Mouse (Mus musculus) midbrain, embryonic 12.5 days (tissue): ENCODE measurements at regions not wholly inside any gene's neighbourhood (a gene's known extent, or its start where the extent isn't known, plus 50 kb on each side); places are given as distances from the start of the nearest gene placed in this dataset.
A peak's percentile ranks its signal among the peaks of the same experiment; 100 is the strongest.

Experiments used
- ATAC-seq: fragments of 200-750 bp; cut with Nextera tagmentation; 2 replicates; pipeline ENCODE4 v1.8.0; 2017; ENCODE audit warnings: low read depth, moderate TSS enrichment, moderate library complexity; ENCODE audit not compliant: low FRiP score
- H3K27ac ChIP-seq: fragments of 300-500 bp; sonication (generic); replicated peaks from 2 replicates; pipeline ENCODE4 v1.5.1; 2016; ENCODE audit warnings: mild to moderate bottlenecking
- H3K27me3 ChIP-seq: fragments of 300-500 bp; sonication (generic); 2 replicates; pipeline ENCODE4 v1.6.1; 2016; ENCODE audit warnings: mild to moderate bottlenecking
- H3K36me3 ChIP-seq: fragments of 300-500 bp; sonication (generic); 2 replicates; pipeline ENCODE4 v1.6.1; 2016
- H3K4me1 ChIP-seq: fragments of 300-500 bp; sonication (generic); 2 replicates; pipeline ENCODE4 v1.6.1; 2016
- H3K4me2 ChIP-seq: fragments of 300-500 bp; sonication (generic); replicated peaks from 2 replicates; pipeline ENCODE4 v1.6.1; 2016; ENCODE audit warnings: mild to moderate bottlenecking, moderate library complexity
- H3K4me3 ChIP-seq: fragments of 300-500 bp; sonication (generic); 2 replicates; pipeline ENCODE4 v1.5.1; 2016; ENCODE audit warnings: mild to moderate bottlenecking
- H3K9ac ChIP-seq: fragments of 300-500 bp; sonication (generic); replicated peaks from 2 replicates; pipeline ENCODE4 v1.6.1; 2016; ENCODE audit warnings: mild to moderate bottlenecking, moderate library complexity
- H3K9me3 ChIP-seq: fragments of 300-500 bp; sonication (generic); 2 replicates; pipeline ENCODE4 v1.6.1; 2016; ENCODE audit warnings: mild to moderate bottlenecking
- WGBS: fragments of 180-500 bp; shearing (Covaris S2); methylation state at CpG from one replicate; pipeline ENCODE4 v1.1.7; 2016; 5-methylcytosine and 5-hydroxymethylcytosine counted together

DNA sequence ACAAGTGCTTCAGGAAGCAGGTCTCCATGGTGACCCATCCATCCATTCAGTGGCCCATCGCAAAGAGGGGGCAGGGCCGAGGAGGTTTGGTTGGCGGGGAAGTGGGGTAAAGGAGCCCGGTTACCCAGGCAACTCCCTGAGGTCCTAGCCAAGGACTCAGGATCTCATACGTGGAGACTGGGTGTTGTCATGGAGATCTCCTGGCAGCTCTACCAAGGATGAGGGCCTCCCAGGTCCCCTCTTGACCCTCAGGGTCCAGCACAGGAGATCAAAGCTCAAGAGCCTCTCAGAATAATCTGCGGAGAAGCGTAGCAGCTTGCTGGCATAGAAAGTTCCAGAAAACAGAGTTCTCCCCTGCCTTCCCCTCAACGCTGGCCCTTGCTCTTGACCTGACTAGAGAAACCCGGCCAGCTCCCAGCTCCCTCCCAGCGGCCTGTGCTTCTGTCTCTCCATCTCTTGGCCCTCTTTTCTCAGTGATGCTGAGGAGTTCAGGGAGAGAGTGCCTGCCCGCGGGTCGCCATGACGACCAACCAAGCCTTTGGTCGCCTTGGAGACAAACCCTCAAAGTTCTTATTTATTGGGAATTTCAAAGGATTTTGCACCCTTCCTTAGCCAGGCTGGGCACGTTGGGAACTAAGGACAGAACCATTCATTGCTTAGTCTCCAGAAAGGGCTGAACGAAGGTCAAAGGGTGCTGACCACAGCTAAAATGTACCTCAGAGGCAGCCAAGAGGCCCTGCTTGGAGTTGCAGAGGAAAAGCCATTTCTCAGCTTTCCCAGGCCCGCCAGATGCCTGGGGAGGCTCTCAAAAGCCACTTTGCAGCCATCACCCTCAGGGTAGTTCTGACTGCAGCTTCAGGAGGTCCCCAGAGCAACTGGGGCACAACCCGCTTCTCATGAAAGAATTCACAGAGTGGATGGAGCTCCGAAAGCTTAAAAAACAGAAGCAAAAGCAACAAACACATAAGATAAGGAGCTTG, 60.0 kb downstream of the Ubiad1 start:
- H3K36me3 ChIP-seq: no peaks in the 10 kb centered on the region
- ATAC-seq: peak; percentile 92
- 0 out of 2 replicates have a peak, but pooled peaks cover 5% of the 10 kb centered on the region for H3K27me3 ChIP-seq
- WGBS: 9% methylated on average over 20 of the region's 20 CpGs
- H3K9me3 ChIP-seq: no peaks in the 10 kb centered on the region
- no peak overlapping the region for H3K9ac ChIP-seq
- H3K4me3 ChIP-seq: no peak overlapping the region
- peaks cover 38% of the 10 kb centered on the region for H3K4me1 ChIP-seq
- peak overlapping the region; percentile 90 for H3K27ac ChIP-seq
- H3K4me2 ChIP-seq: peak overlapping the region; percentile 16

DNA sequence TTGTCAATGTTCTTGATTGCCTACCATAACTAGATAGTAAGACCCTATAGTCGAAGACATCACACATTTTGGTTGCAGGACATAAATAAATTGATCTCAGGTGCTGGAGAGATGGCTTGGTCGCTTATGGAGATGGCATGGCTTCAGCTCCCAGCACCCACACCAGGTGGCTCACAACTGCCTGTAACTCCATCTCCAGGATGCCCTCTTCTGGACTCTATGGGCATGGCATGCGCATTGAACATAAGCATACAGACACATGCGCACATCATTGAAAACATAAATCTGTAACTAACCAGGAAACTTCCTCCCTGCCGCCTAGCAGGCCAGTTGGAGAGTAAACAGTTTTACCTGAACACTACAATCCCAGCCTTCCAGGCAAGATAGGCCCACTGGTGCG, 64.0 kb downstream of the Ubiad1 start:
- Histone ChIP-seq H3K4me1 (peaks cover 53% of the 10 kb centered on the region), H3K4me2 (no peak overlapping the region), H3K36me3 (no peaks in the 10 kb centered on the region), H3K27ac (no peak overlapping the region), H3K27me3 (peaks cover 6% of the 10 kb centered on the region; the same call in 1 of the 2 replicates), H3K9ac (no peak overlapping the region), H3K9me3 (no peaks in the 10 kb centered on the region), H3K4me3 (no peak overlapping the region)
- no peak for ATAC-seq
- 93% methylated on average over 6 of the region's 6 CpGs for WGBS

DNA sequence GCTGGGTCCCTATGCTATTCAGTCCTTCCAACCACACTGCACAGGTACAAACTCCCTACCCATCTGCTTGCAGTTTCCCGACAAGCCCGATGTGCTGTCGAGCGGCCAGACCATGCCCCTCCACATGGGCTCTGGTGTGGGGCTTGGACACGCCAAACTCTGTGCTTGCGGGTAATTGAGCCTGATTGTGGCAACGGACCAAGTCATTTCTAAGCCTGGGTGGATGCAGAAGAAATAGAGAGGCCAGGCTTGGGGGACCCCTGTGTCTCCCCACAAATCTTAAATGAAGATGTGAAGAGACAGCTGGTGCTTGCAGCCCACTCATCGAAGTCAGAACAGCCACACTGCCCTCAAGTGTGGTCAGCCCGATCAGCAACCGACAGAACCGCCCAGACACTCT, 66.1 kb downstream of the Ubiad1 start:
- ATAC-seq: no peak
- Histone ChIP-seq H3K27ac (no peak overlapping the region), H3K36me3 (no peaks in the 10 kb centered on the region), H3K4me2 (no peak overlapping the region), H3K9me3 (no peaks in the 10 kb centered on the region), H3K4me1 (peaks cover 32% of the 10 kb centered on the region), H3K27me3 (peaks cover 6% of the 10 kb centered on the region; the same call in 1 of the 2 replicates), H3K9ac (no peak overlapping the region), H3K4me3 (no peak overlapping the region)
- WGBS: 84% methylated on average over 11 of the region's 11 CpGs

DNA sequence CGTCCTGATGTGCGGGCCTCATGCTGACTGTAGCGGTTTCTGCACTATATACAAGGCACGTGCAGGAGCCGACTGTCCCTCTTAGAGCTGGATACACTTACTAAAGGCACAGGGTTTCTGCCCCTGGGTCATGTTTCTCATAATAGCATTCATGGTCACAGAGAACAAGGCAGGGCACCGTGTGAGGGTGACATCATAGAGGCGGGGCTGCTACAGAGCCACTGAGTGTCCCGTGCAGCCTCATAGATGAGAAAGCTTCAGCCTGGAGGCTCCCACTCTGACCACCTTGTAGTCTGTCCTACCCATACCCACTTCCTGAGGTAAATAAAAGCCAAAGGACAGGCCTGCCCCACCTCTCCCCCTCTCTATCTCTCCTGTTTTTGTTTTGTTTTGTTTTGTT, 67.2 kb downstream of the Ubiad1 start:
- Histone ChIP-seq H3K36me3 (no peaks in the 10 kb centered on the region), H3K27me3 (peaks cover 6% of the 10 kb centered on the region; the same call in 1 of the 2 replicates), H3K9me3 (no peaks in the 10 kb centered on the region), H3K9ac (no peak overlapping the region), H3K4me1 (peaks cover 31% of the 10 kb centered on the region), H3K4me2 (no peak overlapping the region), H3K27ac (no peak overlapping the region), H3K4me3 (no peak overlapping the region)
- 44% methylated on average over 8 of the region's 8 CpGs for WGBS
- peak; percentile 62 for ATAC-seq

DNA sequence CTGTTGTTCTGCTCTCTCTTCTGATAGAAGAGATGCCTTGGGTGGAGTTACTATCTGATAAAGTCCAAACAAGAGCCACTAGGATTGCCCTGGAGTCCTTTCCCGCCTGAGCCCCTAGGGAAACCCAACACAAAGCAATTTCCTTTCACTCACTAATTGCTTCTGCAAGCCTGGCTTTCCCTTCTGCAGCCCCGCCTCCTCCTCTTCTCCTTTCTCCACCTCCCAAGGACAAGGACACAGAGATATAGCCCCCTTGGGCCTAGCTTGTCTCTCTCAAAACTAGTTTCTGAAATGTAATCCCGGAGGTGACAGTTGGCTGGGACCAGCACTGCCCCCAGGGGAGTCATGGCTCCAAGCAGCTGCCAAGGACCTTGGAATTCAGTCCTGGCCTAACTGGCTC, 68.1 kb downstream of the Ubiad1 start:
- H3K9ac ChIP-seq: no peak overlapping the region
- H3K36me3 ChIP-seq: no peaks in the 10 kb centered on the region
- peaks cover 31% of the 10 kb centered on the region for H3K4me1 ChIP-seq
- H3K4me3 ChIP-seq: no peak overlapping the region
- H3K27me3 ChIP-seq: peaks cover 6% of the 10 kb centered on the region; the same call in 1 of the 2 replicates
- no peak for ATAC-seq
- no peak overlapping the region for H3K4me2 ChIP-seq
- no peaks in the 10 kb centered on the region for H3K9me3 ChIP-seq
- no peak overlapping the region for H3K27ac ChIP-seq
- 30% methylated on average over 3 of the region's 3 CpGs for WGBS

DNA sequence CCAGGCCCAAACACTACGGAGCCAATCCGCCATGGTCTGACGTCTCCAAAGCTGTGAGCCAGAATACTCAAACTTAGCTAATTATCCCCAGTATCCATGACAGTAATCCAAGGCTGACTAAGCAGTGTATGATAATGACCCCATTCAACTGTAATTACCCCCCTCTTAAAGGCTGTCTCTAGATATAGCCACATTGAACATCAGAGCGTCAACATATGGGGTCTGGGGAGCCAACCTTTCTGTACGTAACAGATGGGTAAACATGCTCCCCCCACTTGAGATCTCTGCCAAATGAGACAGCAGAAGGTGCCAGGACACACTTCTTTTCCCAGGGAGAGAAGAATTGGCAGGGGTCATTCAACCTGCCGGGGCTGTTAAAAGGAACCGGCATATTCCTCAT, 73.1 kb downstream of the Ubiad1 start:
- Histone ChIP-seq H3K27ac (no peak overlapping the region), H3K27me3 (no peaks in the 10 kb centered on the region; the same call in 1 of the 2 replicates), H3K4me2 (no peak overlapping the region), H3K36me3 (no peaks in the 10 kb centered on the region), H3K4me3 (no peak overlapping the region), H3K4me1 (peaks cover 10% of the 10 kb centered on the region), H3K9me3 (0 out of 2 replicates have a peak, but pooled peaks cover 4% of the 10 kb centered on the region), H3K9ac (no peak overlapping the region)
- 90% methylated on average over 7 of the region's 7 CpGs for WGBS
- no peak for ATAC-seq

DNA sequence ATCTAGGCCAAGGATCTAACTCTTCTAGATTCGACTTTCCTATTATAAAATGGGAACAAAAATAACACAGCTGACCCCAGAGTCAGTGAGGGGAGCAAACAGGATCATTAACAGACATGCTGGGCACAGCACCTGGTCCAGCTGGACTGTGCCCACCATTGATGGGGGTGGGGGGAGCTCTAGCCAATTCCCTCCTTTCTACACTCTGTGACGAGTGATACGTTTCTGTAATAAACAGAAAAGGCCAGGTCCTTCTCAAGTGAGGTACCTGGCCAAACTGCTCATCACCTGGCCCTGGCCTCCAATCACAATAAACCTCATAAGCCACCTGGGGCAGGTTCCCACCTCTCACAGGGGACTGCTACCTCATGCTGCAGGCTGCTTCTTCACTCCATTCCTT, 76.9 kb downstream of the Ubiad1 start:
- WGBS: 87% methylated on average over 3 of the region's 3 CpGs
- H3K27me3 ChIP-seq: no peaks in the 10 kb centered on the region; the same call in 1 of the 2 replicates
- no peak; the same call in 1 of the 2 replicates for ATAC-seq

DNA sequence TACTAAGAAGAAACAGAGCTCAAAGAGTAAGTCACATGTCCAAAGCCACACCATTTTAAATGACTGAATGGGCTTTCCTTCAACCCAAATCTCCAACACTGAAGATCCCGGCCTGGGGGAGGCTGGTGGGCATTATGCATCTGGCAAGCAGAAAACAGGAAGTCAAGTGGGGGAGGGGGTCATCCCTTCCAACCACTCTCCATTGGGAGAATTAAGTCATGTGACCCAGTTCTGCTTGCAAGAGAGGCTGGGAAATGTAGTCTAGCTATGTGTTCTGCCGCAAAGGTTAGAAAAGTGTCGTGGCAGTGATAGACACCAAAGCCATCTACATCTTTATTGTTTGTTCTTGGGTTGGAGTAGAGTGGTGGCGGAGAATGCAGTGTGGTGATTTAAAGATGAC, 78.0 kb upstream of the Disp3 start:
- H3K4me2 ChIP-seq: no peak overlapping the region
- H3K36me3 ChIP-seq: no peaks in the 10 kb centered on the region
- no peaks in the 10 kb centered on the region for H3K4me1 ChIP-seq
- ATAC-seq: peak; percentile 53; the same call in 1 of the 2 replicates
- 56% methylated on average over 4 of the region's 4 CpGs for WGBS
- H3K9me3 ChIP-seq: 0 out of 2 replicates have a peak, but pooled peaks cover 4% of the 10 kb centered on the region
- no peak overlapping the region for H3K27ac ChIP-seq
- H3K4me3 ChIP-seq: no peak overlapping the region
- H3K27me3 ChIP-seq: no peaks in the 10 kb centered on the region; the same call in 1 of the 2 replicates
- no peak overlapping the region for H3K9ac ChIP-seq

More for the DNA sequence above, 76.9 kb downstream of the Ubiad1 start:
- Histone ChIP-seq H3K9me3 (0 out of 2 replicates have a peak, but pooled peaks cover 4% of the 10 kb centered on the region), H3K4me1 (no peaks in the 10 kb centered on the region), H3K4me2 (no peak overlapping the region), H3K9ac (no peak overlapping the region), H3K27ac (no peak overlapping the region), H3K4me3 (no peak overlapping the region), H3K36me3 (no peaks in the 10 kb centered on the region)

DNA sequence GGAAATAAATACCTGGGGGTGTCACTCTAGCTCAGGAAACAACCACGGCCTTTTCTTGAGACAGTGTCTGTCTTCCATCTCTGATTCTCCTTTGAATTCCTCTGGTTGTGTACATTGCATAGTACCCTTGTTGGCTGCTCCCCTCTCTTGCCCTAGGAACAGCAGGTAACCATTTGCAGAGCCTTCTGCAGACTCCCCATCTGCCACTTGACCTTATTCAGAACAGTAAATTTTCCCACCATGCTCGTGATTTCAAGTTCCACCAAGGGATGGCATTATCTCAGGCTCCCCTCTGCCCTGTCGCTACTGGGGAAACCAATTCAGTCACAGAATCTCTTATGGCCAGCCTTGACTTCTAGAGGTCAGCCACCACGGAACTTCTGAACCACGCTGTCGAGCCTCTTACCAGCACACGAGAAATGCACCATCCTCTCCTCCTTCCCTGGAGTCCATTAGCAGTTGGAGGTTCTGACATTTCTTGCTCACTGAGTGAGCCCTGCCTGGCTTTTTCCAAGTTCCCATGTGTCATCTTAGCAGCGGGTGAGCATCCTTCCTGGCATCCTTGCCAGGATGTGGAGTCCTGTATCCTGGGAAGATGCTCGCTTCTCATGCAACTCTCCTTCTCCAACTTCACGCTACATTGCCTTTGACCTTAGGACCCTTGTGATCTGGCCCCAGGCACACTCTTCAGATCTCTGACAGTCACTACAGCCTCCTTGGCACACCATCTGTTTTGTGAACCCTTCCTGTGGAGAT, 75.8 kb upstream of the Disp3 start:
- H3K4me1 ChIP-seq: no peaks in the 10 kb centered on the region
- H3K9ac ChIP-seq: no peak overlapping the region
- ATAC-seq: no peak
- H3K36me3 ChIP-seq: no peaks in the 10 kb centered on the region
- H3K4me3 ChIP-seq: no peak overlapping the region
- no peaks in the 10 kb centered on the region; the same call in 1 of the 2 replicates for H3K27me3 ChIP-seq
- 84% methylated on average over 10 of the region's 10 CpGs for WGBS
- no peaks in the 10 kb centered on the region for H3K9me3 ChIP-seq
- H3K27ac ChIP-seq: no peak overlapping the region
- no peak overlapping the region for H3K4me2 ChIP-seq

DNA sequence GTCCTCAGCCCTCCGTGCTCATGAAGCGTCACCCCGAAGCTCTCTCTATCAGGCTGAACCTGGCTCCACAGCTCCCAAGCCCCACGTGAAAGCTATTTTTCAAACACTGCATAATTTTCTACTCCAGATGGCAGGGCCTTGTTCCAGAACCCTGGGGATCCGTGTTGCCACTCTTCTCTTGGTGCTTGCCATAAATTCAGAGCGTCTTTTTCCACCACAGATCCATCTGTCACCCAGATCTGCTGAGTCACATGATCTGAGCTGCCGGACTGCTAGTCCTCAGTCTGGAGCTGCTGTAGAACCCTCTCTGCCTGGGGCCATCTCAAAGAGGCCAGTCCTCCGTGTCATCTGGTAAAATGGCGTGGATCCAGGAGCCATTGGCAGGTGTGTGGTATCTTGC, 73.2 kb upstream of the Disp3 start:
- Histone ChIP-seq H3K27me3 (no peaks in the 10 kb centered on the region), H3K4me2 (no peak overlapping the region), H3K4me3 (no peak overlapping the region), H3K36me3 (no peaks in the 10 kb centered on the region), H3K9ac (no peak overlapping the region), H3K4me1 (peaks cover 5% of the 10 kb centered on the region; the same call in 1 of the 2 replicates), H3K9me3 (no peaks in the 10 kb centered on the region), H3K27ac (no peak overlapping the region)
- ATAC-seq: no peak
- 79% methylated on average over 9 of the region's 9 CpGs for WGBS

DNA sequence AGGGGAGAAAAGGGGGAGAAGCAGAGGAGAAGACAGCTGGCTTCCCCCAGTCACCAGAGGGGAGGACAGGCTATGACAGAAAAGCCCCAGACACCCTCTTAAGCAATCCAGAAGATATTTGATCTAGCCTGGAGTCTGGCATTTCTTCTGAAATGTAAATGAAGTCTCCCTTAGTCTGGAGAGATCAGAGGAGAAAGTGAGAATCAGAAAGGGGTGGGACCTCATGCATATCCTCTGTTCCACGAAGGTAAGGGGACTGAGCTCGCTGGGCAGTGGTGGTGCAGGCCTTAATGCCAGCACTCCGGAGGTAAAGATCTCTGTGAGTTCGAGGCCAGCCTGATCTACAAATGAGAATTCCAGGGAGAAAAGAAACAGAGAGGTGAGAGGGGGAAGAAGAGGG, 70.6 kb upstream of the Disp3 start:
- peak overlapping the region; percentile 6; the same call in 1 of the 2 replicates for H3K27ac ChIP-seq
- H3K36me3 ChIP-seq: no peaks in the 10 kb centered on the region
- peaks cover 5% of the 10 kb centered on the region; the same call in 1 of the 2 replicates for H3K4me1 ChIP-seq
- H3K9me3 ChIP-seq: 0 out of 2 replicates have a peak, but pooled peaks cover 1% of the 10 kb centered on the region
- WGBS: 48% methylated on average over 4 of the region's 4 CpGs
- H3K4me3 ChIP-seq: no peak overlapping the region
- no peak overlapping the region for H3K4me2 ChIP-seq
- no peak for ATAC-seq
- H3K9ac ChIP-seq: no peak overlapping the region
- no peaks in the 10 kb centered on the region for H3K27me3 ChIP-seq

DNA sequence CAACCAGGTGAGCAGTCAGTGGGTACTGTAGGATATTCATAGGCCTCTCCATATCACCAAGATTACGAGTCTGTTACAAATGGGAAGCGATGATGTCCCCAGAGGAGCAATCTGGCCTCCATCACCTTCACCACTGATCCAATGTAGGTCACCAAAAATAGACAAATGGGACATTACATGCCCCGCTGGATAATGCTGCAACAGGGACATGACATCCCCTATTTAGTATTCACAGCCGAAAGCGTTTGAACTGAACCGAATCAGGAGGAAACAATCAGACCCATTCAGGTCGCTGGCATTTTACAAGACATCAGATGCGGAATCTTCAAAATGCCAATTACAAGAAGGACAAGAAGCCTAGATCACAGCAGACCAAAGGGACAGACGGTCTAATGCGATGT, 69.5 kb upstream of the Disp3 start:
- Histone ChIP-seq H3K27ac (no peak overlapping the region), H3K4me1 (peaks cover 5% of the 10 kb centered on the region; the same call in 1 of the 2 replicates), H3K4me3 (no peak overlapping the region), H3K27me3 (no peaks in the 10 kb centered on the region), H3K4me2 (no peak overlapping the region), H3K36me3 (no peaks in the 10 kb centered on the region), H3K9ac (no peak overlapping the region), H3K9me3 (peaks cover 9% of the 10 kb centered on the region; the same call in 1 of the 2 replicates)
- WGBS: 79% methylated on average over 10 of the region's 10 CpGs
- ATAC-seq: no peak
